Mouse (Mus musculus): Measurements from ENCODE around the gene AI837181.
"Not testable (repeated sequence)": the region's sequence is repeated elsewhere in the genome, so short reads cannot be mapped to it uniquely, and the experiment has no call there.

The AI837181 gene

GRCm38 (mm10) chr19:5424782-5425741 is at the start of gene AI837181, which contains the start of gene Drap1:
TSS of gene AI837181 (plus strand) at chr19:5425144.
TSS of gene Drap1 (minus strand) at chr19:5424979.
- in situ Hi-C loops (cut with MseI, MboI) = no loop called here

GRCm38 (mm10) chr19:5377446-5377845 is 47.5 kb upstream of the AI837181 start:
- in situ Hi-C loops (cut with MseI, MboI) = no loop called here

- in situ Hi-C loops (cut with MseI, MboI) = no loop called here
These were observed 41.6 kb upstream of the AI837181 start for GRCm38 (mm10) chr19:5383326-5383725.

GRCm38 (mm10) chr19:5384715-5385114 is 40.2 kb upstream of the AI837181 start:
- in situ Hi-C loops (cut with MseI, MboI) = no loop called here

- in situ Hi-C loops (cut with MseI, MboI) = no loop called here
These were observed 36.9 kb upstream of the AI837181 start for GRCm38 (mm10) chr19:5388011-5388441.

- in situ Hi-C loops (cut with MseI, MboI) = no loop called here
These were observed 36.2 kb upstream of the AI837181 start, which contains the start of gene Sart1 for GRCm38 (mm10) chr19:5388588-5389242. TSS of gene Sart1 (minus strand) at chr19:5388703.

- in situ Hi-C loops (cut with MseI, MboI) = no loop called here
These were observed 35.3 kb upstream of the AI837181 start for GRCm38 (mm10) chr19:5389647-5390046.

- in situ Hi-C loops (cut with MseI, MboI) = no loop called here
These were observed 34.5 kb upstream of the AI837181 start for GRCm38 (mm10) chr19:5390416-5390815.

GRCm38 (mm10) chr19:5392892-5393291 is 32.1 kb upstream of the AI837181 start:
- in situ Hi-C loops (cut with MseI, MboI) = no loop called here

GRCm38 (mm10) chr19:5394168-5394567 is 30.8 kb upstream of the AI837181 start:
- in situ Hi-C loops (cut with MseI, MboI) = no loop called here

- in situ Hi-C loops (cut with MseI, MboI) = no loop called here
These were observed 29.6 kb upstream of the AI837181 start for GRCm38 (mm10) chr19:5395371-5395770.

GRCm38 (mm10) chr19:5401073-5401472 is 23.9 kb upstream of the AI837181 start:
- in situ Hi-C loops (cut with MseI, MboI) = not testable (repeated sequence)

GRCm38 (mm10) chr19:5402293-5402692 is 22.7 kb upstream of the AI837181 start, which contains the start of gene Tsga10ip:
TSS of gene Tsga10ip (minus strand) at chr19:5402526.
- in situ Hi-C loops (cut with MseI, MboI) = no loop called here

- in situ Hi-C loops (cut with MseI, MboI) = no loop called here
These were observed 19.0 kb upstream of the AI837181 start for GRCm38 (mm10) chr19:5405924-5406323.

GRCm38 (mm10) chr19:5406531-5407126 is 18.3 kb upstream of the AI837181 start:
- in situ Hi-C loops (cut with MseI, MboI) = not testable (repeated sequence)

- in situ Hi-C loops (cut with MseI, MboI) = no loop called here
These were observed 17.8 kb upstream of the AI837181 start for GRCm38 (mm10) chr19:5407133-5407532.

- in situ Hi-C loops (cut with MseI, MboI) = no loop called here
These were observed 16.6 kb upstream of the AI837181 start for GRCm38 (mm10) chr19:5408057-5409001.

GRCm38 (mm10) chr19:5409068-5409467 is 15.9 kb upstream of the AI837181 start:
- in situ Hi-C loops (cut with MseI, MboI) = no loop called here

GRCm38 (mm10) chr19:5410641-5411040 is 14.3 kb upstream of the AI837181 start:
- in situ Hi-C loops (cut with MseI, MboI) = no loop called here

GRCm38 (mm10) chr19:5411961-5412360 is 13.0 kb upstream of the AI837181 start:
- in situ Hi-C loops (cut with MseI, MboI) = no loop called here

GRCm38 (mm10) chr19:5413840-5414239 is 11.1 kb upstream of the AI837181 start:
- in situ Hi-C loops (cut with MseI, MboI) = no loop called here

Measured in mouse trophoblast stem cell (cell line).